In genomic region chr2:104028139-104028723, GRCm38 (mm10) we compare ENCODE assay signal across 8 mouse cellular contexts. TPM values are rescaled to one million over a fixed set of nuclear protein-coding genes. Genes with fewer than 3 reads are reported as not detected.
DNase-seq lines count a peak whose midpoint lies in the region; ATAC-seq and TF ChIP-seq lines count a peak whose summit lies in the region.

Gene 4931422A03Rik (minus strand): TSS chr2:104028361.

- TF ChIP-seq EP300 in heart, adult 2 months (IDR thresholded peaks at IDR 0.05; ENCODE audit: insufficient read depth, low read depth, low read length) = no peak
- TF ChIP-seq EP300 in heart, postnatal 0 days (IDR thresholded peaks at IDR 0.05; ENCODE audit: low read depth) = no peak

- H3K9me3 ChIP-seq in heart, postnatal 0 days (replicated peaks; ENCODE audit: control insufficient read depth, low read length) = no peaks in the 10 kb centered on the region
- no peaks in the 10 kb centered on the region for H3K9me3 ChIP-seq in liver, embryonic 15.5 days (replicated peaks)

- no peaks in the 10 kb centered on the region for H3K27me3 ChIP-seq in heart, adult 2 months (ENCODE audit: control insufficient read depth, insufficient read depth, low read length)
- no peaks in the 10 kb centered on the region for H3K27me3 ChIP-seq in thymus, adult 2 months (ENCODE audit: control insufficient read depth, insufficient read depth, low read length)
- H3K27me3 ChIP-seq in heart, postnatal 0 days (ENCODE audit: control insufficient read depth, insufficient read depth, low read length) = no peaks in the 10 kb centered on the region
- 0 out of 2 replicates have a peak, but pooled peaks cover 3% of the 10 kb centered on the region for H3K27me3 ChIP-seq in liver, embryonic 15.5 days

- peaks cover 21% of the 10 kb centered on the region for H3K36me3 ChIP-seq in heart, adult 2 months (ENCODE audit: control insufficient read depth, insufficient read depth, low read length)
- peaks cover 9% of the 10 kb centered on the region for H3K36me3 ChIP-seq in thymus, adult 2 months (ENCODE audit: control insufficient read depth, insufficient read depth, low read length)
- H3K36me3 ChIP-seq in heart, postnatal 0 days (replicated peaks; ENCODE audit: control insufficient read depth, insufficient read depth, low read length) = peaks cover under 1% of the 10 kb centered on the region
- H3K36me3 ChIP-seq in liver, embryonic 15.5 days (replicated peaks) = peaks cover 26% of the 10 kb centered on the region

- WGBS in heart, adult 2 months = under 1% methylated on average over 31 of the region's 32 CpGs
- WGBS in thymus, adult 2 months = 0% methylated on average over 32 of the region's 32 CpGs
- WGBS in heart, postnatal 0 days = under 1% methylated on average over 31 of the region's 32 CpGs
- WGBS in liver, embryonic 15.5 days (ENCODE audit: insufficient replicate concordance) = under 1% methylated on average over 32 of the region's 32 CpGs

- no peak for DNase-seq in heart, adult 2 months
- no peak for DNase-seq in heart, postnatal 10 days
- no peak for DNase-seq in thymus, adult 2 months
- DNase-seq in thymus, postnatal 25 days = no peak
- peak; percentile 15 for DNase-seq in heart, postnatal 0 days (ENCODE audit: low spot score)
- DNase-seq in right cerebral cortex, postnatal 10 days (ENCODE audit: low spot score in 2 of 2) = peak; percentile 32 to 46
- no peak for DNase-seq in thymus, postnatal 4 days

- peak within 1 kb of the TSS; percentile 86 for H3K9ac ChIP-seq in heart, adult 2 months (ENCODE audit: low read depth, low read length)
- peak within 1 kb of the TSS; percentile 99 for H3K9ac ChIP-seq in heart, postnatal 0 days (replicated peaks; ENCODE audit: low read depth, low read length)
- H3K9ac ChIP-seq in liver, embryonic 15.5 days = peak within 1 kb of the TSS; percentile 97

- H3K79me2 ChIP-seq in heart, adult 2 months (replicated peaks; ENCODE audit: control insufficient read depth, insufficient read depth, low read length) = peaks cover 4% of the 10 kb centered on the region

- peaks cover 3% of the 10 kb centered on the region for H3K4me1 ChIP-seq in heart, adult 2 months (ENCODE audit: control insufficient read depth, insufficient read depth, low read length)
- H3K4me1 ChIP-seq in thymus, adult 2 months (replicated peaks; ENCODE audit: control insufficient read depth, insufficient read depth, low read length) = peaks cover 3% of the 10 kb centered on the region
- peaks cover 15% of the 10 kb centered on the region for H3K4me1 ChIP-seq in heart, postnatal 0 days (ENCODE audit: control insufficient read depth, insufficient read depth)
- peaks cover 26% of the 10 kb centered on the region for H3K4me1 ChIP-seq in liver, embryonic 15.5 days (replicated peaks)

- H3K4me3 ChIP-seq in heart, adult 2 months = peak within 1 kb of the TSS; percentile 66
- peak within 1 kb of the TSS; percentile 83 for H3K4me3 ChIP-seq in thymus, adult 2 months (ENCODE audit: control insufficient read depth, insufficient read depth, low read length)
- H3K4me3 ChIP-seq in heart, postnatal 0 days (ENCODE audit: low read depth, low read length) = peak within 1 kb of the TSS; percentile 100
- peak within 1 kb of the TSS; percentile 94 for H3K4me3 ChIP-seq in liver, embryonic 15.5 days (replicated peaks)

- peak within 1 kb of the TSS; percentile 92 for H3K4me2 ChIP-seq in heart, postnatal 0 days (ENCODE audit: low read depth, low read length)
- H3K4me2 ChIP-seq in liver, embryonic 15.5 days = peak within 1 kb of the TSS; percentile 81

- intact Hi-C loops in heart, adult 2 months (cut with DNase I) = no loop called here
- intact Hi-C loops in heart, postnatal 10 days (cut with DNase I) = no loop called here

- peak within 1 kb of the TSS; percentile 82 for H3K27ac ChIP-seq in heart, adult 2 months
- H3K27ac ChIP-seq in thymus, adult 2 months (ENCODE audit: control insufficient read depth, insufficient read depth, low read length) = no peak within 1 kb of the TSS
- peak within 1 kb of the TSS; percentile 73 for H3K27ac ChIP-seq in heart, postnatal 0 days (ENCODE audit: low read depth)
- H3K27ac ChIP-seq in liver, embryonic 15.5 days (replicated peaks) = peak within 1 kb of the TSS; percentile 90

- ATAC-seq in heart, postnatal 0 days (ENCODE audit: insufficient read depth, low read depth) = peak; percentile 44
- ATAC-seq in liver, embryonic 15.5 days (ENCODE audit: insufficient read depth) = peak; percentile 38

- TF ChIP-seq CTCF in heart, adult 2 months (IDR thresholded peaks at IDR 0.05) = no peak
- TF ChIP-seq CTCF in thymus, adult 2 months (IDR thresholded peaks at IDR 0.05; ENCODE audit: borderline replicate concordance, control insufficient read depth, extremely low read depth, insufficient read depth, low read length, poor library complexity) = no peak
- no peak for TF ChIP-seq CTCF in heart, postnatal 0 days (IDR thresholded peaks at IDR 0.05; ENCODE audit: low read depth)

- TF ChIP-seq POLR2A in heart, adult 2 months (IDR thresholded peaks at IDR 0.05; ENCODE audit: insufficient read depth, low read depth, low read length) = no peak
- no peak for TF ChIP-seq POLR2A in thymus, adult 2 months (IDR thresholded peaks at IDR 0.05; ENCODE audit: control insufficient read depth, extremely low read depth, insufficient read depth, low read length, poor library complexity)

RNA-seq across cellular contexts. Expression of gene 4931422A03Rik, which starts in this region (rescaled TPM):
- not detected for total RNA-seq in heart, adult 2 months (2021)
- not detected in 2 replicates for polyA plus RNA-seq in heart, adult 2 months (2012; rRNA removed)
- not detected for total RNA-seq in heart, postnatal 10 days (2021)
- polyA plus RNA-seq in thymus, adult 2 months (2012; rRNA removed) = not detected in 2 replicates
- total RNA-seq in heart, postnatal 0 days (2014; rRNA removed; ENCODE audit: low replicate concordance) = not detected in 2 replicates
- polyA plus RNA-seq in heart, postnatal 0 days (2015; fragmentation: Nextera tagmentation; extraction: Ambion mirVana) = 0.93 and 1.1 TPM in 2 replicates
- 1.4 and 1.7 TPM in 2 replicates for polyA plus RNA-seq in liver, embryonic 15.5 days (2015; fragmentation: Nextera tagmentation; extraction: Ambion mirVana)

Comparison
In these comparisons a context has a peak if more than half of its experiments do, and no peak if none do; other contexts are left out.
1. DNase-seq: peak in heart, postnatal 0 days (single experiment) and right cerebral cortex, postnatal 10 days (2 of 2); none in heart, adult 2 months (0 of 2), heart, postnatal 10 days (0 of 2), thymus, adult 2 months (single experiment), thymus, postnatal 25 days (single experiment) and thymus, postnatal 4 days (single experiment).
2. Peak in every context shown above with its lines, with median percentiles within 50 percentile points of each other: H3K4me3 ChIP-seq and H3K9ac ChIP-seq.